Mouse (Mus musculus): Measurements from ENCODE around the gene Tmem184c.

Gene Tmem184c

GRCm38 (mm10) chr8:77610374-77610969 lies at the start of gene Tmem184c:
Tmem184c (minus strand) TSS chr8:77610698.
- TF ChIP-seq GATA4 (IDR thresholded peaks at IDR 0.05; ENCODE audit: insufficient replicate concordance, low read length) = no peak

DNA sequence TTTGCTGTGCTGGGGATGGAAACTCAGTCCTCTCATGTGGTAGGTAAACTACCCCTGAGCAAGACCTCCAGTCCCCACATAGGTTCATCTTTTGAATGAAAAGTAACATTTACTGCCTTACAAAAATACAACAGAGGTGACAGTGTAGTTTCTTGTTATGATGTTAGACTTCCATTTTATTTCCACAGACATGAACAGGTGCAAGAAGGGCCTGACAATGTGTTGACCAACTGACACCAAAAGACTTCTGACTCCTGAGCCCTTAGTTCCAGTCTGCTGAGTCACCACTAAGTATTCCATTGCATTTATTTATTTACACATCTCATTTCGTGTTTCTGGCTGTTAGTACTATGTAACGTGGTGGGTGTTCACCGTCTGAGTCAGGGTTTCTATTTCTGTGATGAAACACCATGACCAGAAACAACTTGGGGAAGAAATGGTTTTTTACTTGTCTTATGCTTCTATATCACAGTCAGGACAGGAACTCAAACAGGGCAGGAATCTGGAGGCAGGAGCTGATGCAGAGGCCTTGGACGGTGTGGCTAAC lies 49.1 kb upstream of the Tmem184c start:
- TF ChIP-seq GATA4 (IDR thresholded peaks at IDR 0.05; ENCODE audit: insufficient replicate concordance, low read length) = no peak

DNA sequence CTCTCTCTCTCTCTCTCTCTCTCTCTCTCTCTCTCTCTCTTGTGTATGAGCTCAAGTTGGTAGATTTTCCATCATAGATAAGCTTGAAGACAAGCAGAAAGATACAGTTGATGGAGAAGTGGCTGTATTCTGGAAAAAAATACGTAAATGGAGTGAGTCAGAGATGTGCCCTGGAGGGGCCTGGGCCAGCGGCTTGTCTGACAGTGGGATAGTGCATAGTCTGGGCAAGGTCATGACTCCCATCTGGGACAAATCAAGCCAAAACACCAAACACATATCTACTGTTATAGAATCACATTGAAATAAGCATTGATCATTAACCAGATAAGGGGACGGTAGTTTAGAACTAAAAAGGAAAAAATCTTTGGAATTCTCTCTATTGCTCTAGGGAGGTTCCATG lies 47.9 kb upstream of the Tmem184c start:
- TF ChIP-seq GATA4 (IDR thresholded peaks at IDR 0.05; ENCODE audit: insufficient replicate concordance, low read length) = no peak

- TF ChIP-seq GATA4 (IDR thresholded peaks at IDR 0.05; ENCODE audit: insufficient replicate concordance, low read length) = no peak
These were observed 40.2 kb upstream of the Tmem184c start for GRCm38 (mm10) chr8:77650646-77651190.

GRCm38 (mm10) chr8:77640093-77640839 lies 29.8 kb upstream of the Tmem184c start:
- TF ChIP-seq GATA4 (IDR thresholded peaks at IDR 0.05; ENCODE audit: insufficient replicate concordance, low read length) = no peak

GRCm38 (mm10) chr8:77637593-77637992 lies 27.1 kb upstream of the Tmem184c start:
- TF ChIP-seq GATA4 (IDR thresholded peaks at IDR 0.05; ENCODE audit: insufficient replicate concordance, low read length) = no peak

DNA sequence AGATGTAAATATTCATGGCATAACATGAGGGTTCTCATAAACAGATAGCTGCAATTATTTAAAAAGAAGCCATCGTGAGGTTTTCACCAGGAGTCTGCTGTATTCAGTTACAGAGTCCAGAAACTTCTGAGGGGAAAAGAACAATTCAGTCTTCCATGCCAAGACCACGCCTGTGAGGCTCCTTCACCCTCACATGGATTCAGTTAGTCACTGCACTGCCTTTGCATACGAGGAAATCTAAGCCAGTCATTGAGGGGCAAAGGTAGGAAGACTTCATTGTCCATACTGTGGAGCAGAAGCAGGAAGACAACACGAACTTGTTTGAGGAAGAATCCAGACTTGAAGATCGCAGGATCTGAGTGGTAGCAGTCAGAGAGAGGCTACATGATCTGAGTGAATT lies 23.5 kb upstream of the Tmem184c start:
- TF ChIP-seq GATA4 (IDR thresholded peaks at IDR 0.05; ENCODE audit: insufficient replicate concordance, low read length) = no peak

DNA sequence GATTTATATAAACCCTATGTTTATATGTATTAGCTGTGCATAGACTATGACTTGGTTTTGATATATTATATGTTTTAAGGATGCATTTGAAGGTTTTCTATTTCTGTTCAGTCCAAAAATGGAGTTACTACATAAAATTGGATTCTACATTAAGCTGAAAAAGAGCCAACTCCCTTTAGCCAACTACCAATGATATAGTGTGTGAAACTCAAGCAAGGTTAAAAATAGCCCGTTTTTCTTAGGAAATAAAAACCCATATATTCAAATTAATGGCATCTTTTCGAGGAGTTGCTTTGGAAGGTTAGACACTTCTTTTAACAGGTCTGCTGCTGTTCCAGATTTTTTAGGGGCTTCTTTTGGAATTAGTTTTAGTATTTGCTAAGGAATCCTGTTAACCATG lies 22.7 kb upstream of the Tmem184c start:
- no peak for TF ChIP-seq GATA4 (IDR thresholded peaks at IDR 0.05; ENCODE audit: insufficient replicate concordance, low read length)

DNA sequence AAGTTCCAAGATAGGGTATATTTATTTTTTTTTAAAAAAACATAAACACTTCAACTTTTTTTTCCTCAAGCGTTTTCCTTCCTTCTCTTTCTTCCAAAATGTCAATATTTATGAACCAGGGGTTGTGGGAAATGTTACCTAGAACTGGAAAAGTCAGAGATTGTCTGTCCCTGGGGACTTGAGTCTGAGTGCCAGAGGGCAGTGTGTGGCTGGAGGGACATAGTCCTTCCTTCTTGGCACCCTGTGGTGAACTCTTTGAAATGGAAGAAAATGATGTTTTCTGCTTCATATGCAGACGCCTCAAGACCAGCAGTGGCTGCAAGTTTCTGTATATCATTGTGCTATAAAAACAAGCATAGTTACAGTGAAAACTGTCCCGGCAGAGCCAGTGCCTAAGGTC lies 20.2 kb upstream of the Tmem184c start:
- TF ChIP-seq GATA4 (IDR thresholded peaks at IDR 0.05; ENCODE audit: insufficient replicate concordance, low read length) = no peak

DNA sequence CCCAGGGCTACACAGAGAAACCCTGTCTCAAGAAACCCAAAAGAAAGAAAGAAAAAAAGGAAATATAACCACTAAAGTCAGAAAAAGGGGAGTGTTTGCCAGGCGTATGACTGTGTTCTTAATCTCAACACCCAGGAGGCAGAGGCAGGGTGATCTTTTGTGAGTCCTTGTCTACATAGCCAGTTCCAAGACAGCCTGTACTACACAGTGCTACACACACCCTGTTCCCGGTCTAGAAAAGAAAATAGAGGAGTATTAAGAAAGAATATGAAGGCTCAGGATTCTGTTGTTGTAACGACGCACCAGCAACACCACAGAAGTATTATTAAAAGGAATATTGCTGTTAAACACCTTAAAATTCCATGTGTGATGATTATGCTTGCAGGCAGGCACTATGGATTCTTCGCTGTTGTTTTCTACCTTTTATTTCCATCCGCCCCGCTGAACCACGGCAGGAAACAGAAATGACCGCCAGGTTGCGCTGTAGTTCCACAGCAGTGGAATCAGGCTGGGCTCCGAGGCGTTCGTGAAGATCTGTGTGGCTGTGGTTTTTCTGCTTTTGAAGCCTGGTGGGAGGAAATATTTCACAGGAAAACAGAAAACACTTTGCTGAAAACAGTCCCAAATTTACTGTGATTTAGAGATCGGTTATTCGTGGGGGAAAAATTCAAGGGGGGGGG lies 19.5 kb upstream of the Tmem184c start:
- TF ChIP-seq GATA4 (IDR thresholded peaks at IDR 0.05; ENCODE audit: insufficient replicate concordance, low read length) = no peak

- TF ChIP-seq GATA4 (IDR thresholded peaks at IDR 0.05; ENCODE audit: insufficient replicate concordance, low read length) = no peak
These were observed 13.2 kb upstream of the Tmem184c start for GRCm38 (mm10) chr8:77623677-77624209.

DNA sequence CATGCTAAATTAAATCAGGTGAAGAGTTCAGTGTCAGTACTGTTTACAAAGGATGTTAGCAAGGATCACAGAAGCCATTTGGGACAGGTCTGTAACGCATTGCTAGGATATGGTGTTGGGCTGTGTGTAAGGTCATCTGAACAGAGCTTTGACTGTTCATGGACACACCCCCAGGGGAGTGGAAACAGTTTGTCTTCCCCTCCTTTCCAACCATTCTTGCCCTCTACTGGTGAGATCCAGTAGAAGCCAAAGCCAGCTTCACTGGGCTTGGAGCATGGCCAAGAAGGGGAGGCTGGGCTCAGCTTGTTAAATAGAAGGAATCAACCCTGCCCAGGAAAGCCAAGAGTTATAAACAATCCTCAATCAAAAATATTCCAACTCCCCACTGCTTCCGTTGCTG lies 7.4 kb upstream of the Tmem184c start:
- TF ChIP-seq GATA4 (IDR thresholded peaks at IDR 0.05; ENCODE audit: insufficient replicate concordance, low read length) = no peak

GRCm38 (mm10) chr8:77609621-77610020 lies 877 bp downstream of the Tmem184c start:
- TF ChIP-seq GATA4 (IDR thresholded peaks at IDR 0.05; ENCODE audit: insufficient replicate concordance, low read length) = no peak

- no peak for TF ChIP-seq GATA4 (IDR thresholded peaks at IDR 0.05; ENCODE audit: insufficient replicate concordance, low read length)
These were observed 26.3 kb downstream of the Tmem184c start for GRCm38 (mm10) chr8:77584174-77584573.

- TF ChIP-seq GATA4 (IDR thresholded peaks at IDR 0.05; ENCODE audit: insufficient replicate concordance, low read length) = no peak
These were observed 32.8 kb downstream of the Tmem184c start for GRCm38 (mm10) chr8:77577674-77578073.

Data from liver, adult (tissue).